Mouse (Mus musculus) heart, adult 18-20 months (tissue): ENCODE data around the gene Snx12. TPM values are rescaled to one million over a fixed set of nuclear protein-coding genes. Genes with fewer than 3 reads are reported as not detected.

Experiments used
- DNase-seq, 2 experiments: peaks; one replicate each; pipeline ENCODE4 v3.0.0; 2021 to 2022; ENCODE audit warnings: mixed read lengths in 1 of 2
- long read RNA-seq, 2 experiments: library from polyadenylated mRNA; stranded (forward); transcript quantifications; one replicate each; pipeline ENCODE4 v2.0.0; 2021
- total RNA-seq, 2 experiments: library from RNA; stranded (reverse); gene quantifications; 2 replicates each; pipeline ENCODE4 v1.2.3; 2021

Snx12 gene
- total RNA-seq: 10 to 100 TPM; 32.7 to 37.8 TPM
- long read RNA-seq, experiment 1, partial matches to known transcripts: 1 of 9 reads
- long read RNA-seq, experiment 1, other reads (novel, unspliced or antisense): 3 of 9 reads
- long read RNA-seq, experiment 2, partial matches to known transcripts: 5 of 7 reads
- long read RNA-seq, experiment 2, other reads (novel, unspliced or antisense): 1 of 7 reads

DNA sequence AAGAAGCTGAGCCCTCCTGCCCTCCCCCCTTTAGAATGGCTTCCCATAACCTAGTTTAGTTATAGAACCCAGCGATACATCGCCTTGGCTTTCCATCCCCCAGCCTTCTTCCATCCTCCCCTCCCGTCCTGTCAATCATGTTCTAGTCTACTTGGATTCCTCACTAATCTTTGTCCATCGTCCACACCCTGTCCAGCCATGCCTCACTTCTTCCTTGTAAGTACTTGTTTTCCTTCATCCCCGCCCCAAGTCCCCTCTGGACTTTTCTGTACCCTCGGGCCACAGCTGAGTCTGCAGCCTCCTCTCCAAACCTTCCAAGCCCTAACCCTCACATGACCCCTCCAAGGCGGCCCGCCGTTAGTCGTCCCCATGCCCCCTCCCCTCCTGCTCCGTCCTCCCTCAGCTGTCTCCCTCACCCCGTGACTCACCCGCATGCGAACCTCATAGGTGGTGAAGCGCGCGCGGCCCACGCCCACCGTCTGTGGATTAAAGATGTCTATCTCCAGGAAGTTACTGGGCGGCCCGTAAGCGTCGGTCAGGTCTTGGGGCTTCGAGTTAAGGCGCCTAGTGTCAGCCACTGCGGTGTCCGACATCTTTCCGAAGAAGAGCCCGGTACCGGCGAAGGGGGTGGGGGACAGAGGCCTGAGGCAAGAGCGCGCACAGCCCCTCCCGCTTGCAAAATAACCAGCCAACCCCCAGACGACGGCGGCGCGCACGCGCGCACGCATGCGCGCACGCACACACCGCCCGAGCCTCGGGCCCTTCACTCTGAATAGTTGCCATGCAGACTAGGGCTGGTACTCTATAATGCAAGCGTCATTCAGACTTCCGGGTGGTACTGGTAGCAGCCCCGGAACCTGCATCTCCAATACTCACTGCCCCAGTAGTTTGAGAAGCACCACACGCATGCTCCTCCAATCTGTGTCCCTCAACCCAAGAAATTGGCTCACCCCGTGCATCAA is at the start of gene Snx12:
TSS of gene Snx12 (minus strand) at position 730 of the 962 bp plus-strand sequence.
- peak; percentile 91 to 92 for DNase-seq

DNA sequence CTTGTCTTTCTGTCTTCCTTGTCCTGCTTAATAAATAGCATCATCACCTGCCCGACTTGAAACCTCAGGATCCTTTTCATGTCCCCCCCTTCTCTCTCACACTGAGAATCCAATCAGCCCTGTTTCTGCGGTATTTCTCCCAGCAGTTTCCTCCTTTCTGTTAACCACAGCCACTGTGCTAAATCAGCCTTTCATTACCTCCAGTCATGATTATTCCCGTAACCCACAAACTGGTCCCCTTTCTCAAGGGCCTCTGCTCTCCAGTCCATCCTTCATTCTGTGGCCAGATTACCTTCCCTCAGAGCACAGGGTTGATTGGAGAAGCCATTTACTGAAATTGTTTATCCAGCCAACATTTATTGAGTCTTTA is 46.4 kb upstream of the Snx12 start, which contains the start of gene Gm20489:
TSS of gene Gm20489 (minus strand) at position 269 of the 370 bp plus-strand sequence.
- no peak for DNase-seq

DNA sequence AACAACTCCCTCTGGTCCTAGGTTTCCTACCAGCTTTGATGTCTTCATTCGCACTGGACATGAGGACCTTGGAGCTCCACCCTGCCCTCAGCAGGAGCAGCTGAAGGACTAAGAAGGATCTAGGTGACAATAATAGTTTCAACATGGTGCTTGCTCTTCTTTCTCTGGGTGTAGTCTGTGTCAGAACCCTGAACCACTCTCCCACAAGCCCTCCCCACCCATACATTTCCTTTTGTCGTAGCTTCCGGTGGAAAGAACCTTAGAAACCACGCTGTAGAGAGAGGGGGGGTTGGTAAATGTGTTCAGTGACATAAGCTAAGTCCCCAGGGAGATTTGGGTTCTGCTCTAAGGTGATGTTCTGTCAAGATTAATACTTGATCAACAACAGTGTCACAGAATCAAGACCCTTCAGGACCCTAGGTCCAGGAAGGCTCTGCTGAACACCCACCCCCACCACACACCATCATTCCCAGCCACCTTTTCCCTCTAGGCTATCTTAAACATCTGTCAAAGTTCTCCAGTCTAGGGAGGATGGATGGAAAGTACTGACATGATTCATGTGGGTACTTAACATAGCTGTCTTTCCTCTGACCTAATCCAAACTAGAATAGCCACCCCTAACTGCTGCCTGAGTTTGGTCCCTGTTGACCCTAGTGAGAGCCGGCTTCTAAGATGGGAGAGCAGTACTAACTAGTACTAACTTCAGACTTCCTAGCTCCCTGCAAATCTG is 45.8 kb upstream of the Snx12 start, which contains the start of gene Il2rg:
TSS of gene Il2rg (minus strand) at position 231 of the 730 bp plus-strand sequence.
- peak in 1 of 2 experiments; percentile 42 for DNase-seq

DNA sequence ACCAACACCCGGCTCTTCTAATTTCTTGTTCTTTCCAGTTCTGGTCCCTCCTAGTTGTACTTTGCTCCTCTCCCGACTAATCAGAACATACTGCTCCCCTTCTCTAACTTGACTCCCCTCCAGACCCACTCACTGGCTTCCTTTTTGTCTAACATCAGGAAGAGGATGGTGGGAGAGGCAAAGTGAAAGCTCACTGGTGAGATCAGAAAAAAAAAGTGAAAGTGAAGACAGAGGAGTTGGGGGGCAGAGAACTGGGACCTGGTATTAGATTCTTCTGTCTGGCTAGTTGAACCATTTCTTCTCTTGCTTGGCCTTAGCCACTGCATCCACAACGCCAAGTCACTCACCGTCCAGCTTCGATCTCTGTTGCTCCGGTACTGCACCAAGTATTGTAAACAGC is 44.3 kb upstream of the Snx12 start:
- DNase-seq: no peak

GRCm38 (mm10) chrX:101263892-101264291 is 41.5 kb upstream of the Snx12 start, which contains the start of gene Gm614:
Gene Gm614, minus strand, starts transcription at chrX:101263992.
- no peak for DNase-seq

- no peak for DNase-seq
Observed at GRCm38 (mm10) chrX:101260441-101261325, 38.3 kb upstream of the Snx12 start.

- DNase-seq: no peak
Observed at GRCm38 (mm10) chrX:101256603-101257002, 34.2 kb upstream of the Snx12 start.

- DNase-seq: no peak
Observed at GRCm38 (mm10) chrX:101254740-101255139, 32.4 kb upstream of the Snx12 start.

DNA sequence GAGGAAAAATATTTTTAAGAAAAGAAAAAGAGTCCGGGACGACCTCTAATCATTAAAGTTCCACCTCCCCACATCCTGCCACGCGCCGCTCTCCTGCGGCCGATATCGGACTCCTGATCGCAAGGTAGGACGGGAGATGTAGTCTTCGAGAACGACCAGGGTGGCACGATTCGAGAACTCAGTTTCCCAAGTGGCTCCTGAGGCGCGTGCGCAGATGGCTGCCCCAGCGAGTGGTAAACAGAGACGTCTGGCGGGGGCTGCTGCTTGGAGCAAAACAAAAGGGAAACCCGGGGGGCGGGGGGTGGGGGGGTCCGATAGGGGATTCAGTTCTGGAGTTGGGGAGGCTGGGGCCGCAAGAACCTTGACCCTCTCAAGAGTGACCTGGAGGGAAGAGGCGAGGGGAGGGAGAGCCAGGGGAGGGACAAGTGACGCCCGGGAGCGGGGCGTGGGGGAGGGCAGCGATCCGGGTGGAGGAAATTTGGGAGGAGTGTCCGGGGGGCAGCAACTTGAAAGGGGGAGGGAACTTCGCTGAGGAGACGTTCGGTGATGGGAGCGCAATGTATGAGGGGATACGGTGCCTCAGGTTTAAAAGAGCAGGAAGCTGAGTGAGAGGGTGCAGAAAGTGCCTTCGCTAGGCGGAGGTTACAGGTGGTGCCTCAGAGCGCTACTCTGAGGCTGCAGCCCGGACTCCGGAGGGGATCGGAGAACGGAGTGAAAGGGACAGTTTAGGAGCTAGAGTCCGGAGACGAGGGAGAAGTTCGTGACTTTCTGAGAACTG is 31.8 kb upstream of the Snx12 start, which contains the start of gene Foxo4:
TSS of gene Foxo4 (plus strand) at position 577 of the 778 bp plus-strand sequence.
- peak; percentile 89 to 93 for DNase-seq

- no peak for DNase-seq
Observed at GRCm38 (mm10) chrX:101245011-101245410, 22.6 kb upstream of the Snx12 start.

DNA sequence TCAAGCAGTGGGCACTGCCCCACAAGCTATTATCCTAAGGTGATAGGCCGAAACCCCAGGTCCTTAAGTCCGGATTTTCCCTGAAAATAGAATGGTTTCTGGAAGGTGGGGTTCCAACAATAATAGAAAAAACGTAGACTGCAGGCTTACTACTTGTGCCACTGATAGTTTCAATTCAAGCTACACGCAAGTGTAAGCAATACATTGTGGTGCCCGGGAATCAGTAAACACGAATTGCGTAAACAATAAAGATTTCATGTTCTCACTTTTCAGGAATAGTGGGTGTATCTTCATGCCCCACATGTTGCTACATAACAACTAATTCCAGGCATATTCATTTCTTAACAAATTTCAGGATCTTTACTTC is 416 bp upstream of the Snx12 start:
- DNase-seq: no peak

DNA sequence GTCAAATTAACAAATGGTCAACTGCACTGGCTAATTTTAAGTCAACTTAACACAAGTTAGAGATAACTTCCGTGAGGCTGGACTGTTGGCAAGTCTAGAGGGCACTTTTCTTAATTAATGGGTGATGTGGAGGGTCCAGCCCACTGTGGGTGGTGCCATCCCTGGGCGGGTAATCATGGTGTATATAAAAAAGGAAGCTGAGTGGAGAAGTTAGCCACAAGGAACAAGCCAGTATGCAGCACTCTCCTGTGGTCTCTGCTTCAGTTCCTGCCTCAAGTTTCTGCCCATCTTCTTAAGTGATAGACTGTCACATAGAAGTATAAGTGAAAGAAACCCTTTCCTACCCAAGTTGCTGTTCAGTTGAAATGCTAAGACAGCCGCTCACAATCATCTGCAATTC is 33.1 kb downstream of the Snx12 start:
- DNase-seq: no peak

DNA sequence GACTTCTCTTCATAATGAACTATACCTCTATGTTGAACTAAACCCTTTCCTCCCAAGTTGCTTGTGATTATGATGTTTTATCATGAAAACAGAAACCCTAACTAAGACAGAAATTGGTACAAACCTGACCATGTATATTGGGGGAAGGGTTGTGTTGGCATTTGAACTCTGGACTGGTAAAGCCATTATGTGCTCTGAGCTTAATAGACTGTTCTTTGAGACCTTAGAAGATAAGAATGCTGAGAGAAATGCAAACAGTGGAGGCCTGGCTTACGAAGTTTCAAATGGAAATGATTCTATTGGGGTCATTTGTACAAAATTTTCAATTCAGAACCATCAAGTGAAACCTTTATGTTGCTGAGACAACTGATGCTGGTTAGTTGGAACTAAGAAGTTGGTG is 34.7 kb downstream of the Snx12 start:
- no peak for DNase-seq

DNA sequence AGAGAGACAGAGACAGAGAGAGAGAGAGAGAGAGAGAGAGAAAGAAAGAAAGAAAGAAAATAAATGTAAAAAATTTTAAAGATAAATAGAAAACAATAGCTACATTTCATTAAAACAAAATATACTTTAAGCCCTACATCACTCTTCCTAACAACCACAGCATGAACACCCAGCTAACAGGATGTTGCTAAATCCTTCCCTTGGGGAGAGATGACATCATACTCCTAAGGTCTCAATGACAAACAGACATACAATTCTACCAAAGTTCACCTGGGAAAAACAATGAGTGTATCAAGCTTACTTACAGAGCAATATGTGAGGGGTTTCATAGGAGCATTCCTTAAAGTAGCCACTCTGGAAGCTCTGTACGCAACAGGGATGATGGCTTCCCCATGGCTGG is 49.0 kb downstream of the Snx12 start:
- no peak for DNase-seq

GRCm38 (mm10) chrX:101168425-101168824 is 53.9 kb downstream of the Snx12 start:
- DNase-seq: no peak

DNA sequence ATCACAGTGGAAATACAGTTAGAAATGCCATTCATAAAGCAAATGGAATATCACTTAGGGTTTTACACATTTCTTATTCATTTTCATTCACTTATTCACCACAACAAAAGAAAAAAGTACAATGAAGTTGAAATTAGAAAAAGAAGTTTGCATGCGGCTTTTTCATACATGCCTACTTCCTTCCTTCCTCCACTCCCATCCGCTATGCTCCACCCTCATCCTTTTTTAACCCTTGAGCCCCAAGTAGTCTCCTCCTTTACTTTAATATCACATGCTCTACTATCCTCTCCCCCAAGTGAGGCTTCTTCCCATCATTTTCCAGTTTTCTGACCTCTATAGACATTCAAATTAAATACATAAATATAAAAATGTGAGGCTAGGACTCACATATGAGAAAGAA is 58.6 kb downstream of the Snx12 start:
- DNase-seq: no peak

DNA sequence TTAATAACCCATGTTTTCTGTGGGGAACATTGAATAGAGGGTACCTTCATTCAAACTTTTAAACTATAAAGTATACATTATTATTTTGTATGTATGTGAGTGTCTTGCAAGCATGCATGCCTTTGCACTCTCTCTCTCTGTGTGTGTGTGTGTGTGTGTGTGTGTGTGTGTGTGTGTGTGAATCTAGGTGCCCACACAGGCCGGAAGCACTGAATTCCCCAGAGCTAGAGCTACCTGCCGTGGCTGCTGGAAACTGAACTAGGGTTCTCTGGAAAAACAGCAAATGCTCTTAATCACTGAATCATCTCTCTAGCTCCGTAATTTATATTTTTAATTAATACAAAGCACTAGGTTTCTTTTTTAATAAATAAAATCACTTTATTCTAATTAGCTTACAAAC is 59.1 kb downstream of the Snx12 start:
- no peak for DNase-seq

DNA sequence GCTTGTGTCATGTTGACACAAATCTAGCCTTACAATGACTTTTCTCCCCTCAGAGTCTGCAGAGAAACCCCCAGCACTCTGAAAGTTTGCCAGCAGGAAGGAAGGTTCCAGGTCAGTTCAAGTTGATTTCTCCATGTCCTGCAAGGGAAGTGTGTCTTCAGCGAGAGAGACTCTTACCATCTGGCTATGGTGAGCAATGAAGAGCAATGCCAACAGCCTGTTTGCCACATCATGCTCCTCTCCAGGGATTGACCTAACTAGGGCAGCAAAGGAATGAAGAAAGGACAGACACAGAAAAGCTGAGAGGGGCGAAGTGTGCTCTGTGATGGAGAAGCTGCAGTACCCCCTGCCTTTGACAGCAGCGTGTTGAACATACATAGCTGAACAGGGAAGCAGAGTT is 59.8 kb downstream of the Snx12 start:
- DNase-seq: no peak

DNA sequence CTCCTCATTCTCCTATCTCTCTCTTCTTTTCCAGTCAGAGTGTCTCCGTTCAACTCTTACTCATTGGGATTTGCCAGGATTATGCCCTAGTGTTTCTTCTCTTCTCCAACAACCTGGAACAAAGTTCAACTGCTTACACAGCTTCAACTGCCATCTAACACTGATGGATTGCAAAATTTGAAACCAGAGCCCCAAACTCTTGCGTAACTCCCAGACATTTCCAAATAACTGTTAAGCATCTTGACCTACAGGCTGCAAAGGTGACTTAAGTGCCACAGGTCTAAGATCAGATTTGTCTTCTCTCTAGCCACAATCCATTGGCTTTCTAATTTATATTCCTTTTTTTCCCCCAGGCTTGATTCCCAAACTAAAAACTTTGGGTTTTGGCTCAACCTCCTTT is 64.9 kb downstream of the Snx12 start:
- no peak for DNase-seq

DNA sequence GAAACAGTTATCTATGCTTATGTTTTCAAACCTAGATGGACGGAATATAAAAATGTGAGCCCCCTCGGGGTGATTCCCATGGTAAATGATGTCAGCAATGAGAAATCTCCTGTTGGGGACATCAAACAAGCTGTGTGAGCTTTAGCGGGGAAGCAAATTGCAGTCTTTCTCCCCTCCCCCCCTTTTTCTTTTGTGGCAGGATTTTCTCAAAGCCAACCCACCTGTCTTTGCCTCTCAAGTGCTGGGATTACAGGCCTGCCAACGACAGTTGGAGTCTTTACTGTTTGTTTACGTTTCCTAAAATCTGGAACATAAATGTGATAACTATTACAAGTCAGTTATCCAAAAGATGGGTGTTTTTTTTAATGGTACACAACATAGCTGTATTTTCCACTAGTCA is 66.0 kb downstream of the Snx12 start:
- no peak for DNase-seq

- no peak for DNase-seq
Observed at GRCm38 (mm10) chrX:101147506-101147905, 74.9 kb downstream of the Snx12 start.
